Mouse (Mus musculus) bone marrow macrophage, adult 2 months (primary cell): ENCODE results near the gene Irf2bpl. TPM values are rescaled to one million over a fixed set of nuclear protein-coding genes. Genes with fewer than 3 reads are reported as not detected.

Experiments
- H3K27ac ChIP-seq: 2 replicates; pipeline ENCODE4 v1.5.1; 2012; ENCODE audit warnings: low read depth, low read length; ENCODE audit not compliant: insufficient read depth
- H3K4me1 ChIP-seq: 2 replicates; pipeline ENCODE4 v1.6.1; 2012; ENCODE audit warnings: low read length; ENCODE audit not compliant: control insufficient read depth, insufficient read depth
- H3K4me3 ChIP-seq: 2 replicates; pipeline ENCODE4 v1.5.1; 2012; ENCODE audit warnings: mild to moderate bottlenecking, low read length, moderate library complexity; ENCODE audit not compliant: insufficient read depth
- CTCF ChIP-seq: IDR thresholded peaks from 2 replicates; pipeline ENCODE4 v1.5.1; 2012; ENCODE audit warnings: low read depth, mild to moderate bottlenecking, low read length, moderate library complexity
- POLR2A ChIP-seq: IDR thresholded peaks from 2 replicates; pipeline ENCODE4 v1.6.1; 2012; ENCODE audit warnings: mild to moderate bottlenecking, low read depth, low read length, borderline replicate concordance
- polyA plus RNA-seq: library from polyadenylated mRNA; stranded (reverse); fragments of >200 nt; gene quantifications from 2 replicates; pipeline ENCODE4 v1.2.4, GENCODE M21; 2012; ENCODE audit not compliant: missing spikeins, insufficient read depth, insufficient read length

Irf2bpl gene
- polyA plus RNA-seq, 1 experiment: 11.4 TPM

- Histone ChIP-seq H3K4me1 (peaks cover 41% of the 10 kb centered on the region), H3K4me3 (no peak overlapping the region), H3K27ac (no peak overlapping the region)
- no peak for TF ChIP-seq CTCF
- no peak for TF ChIP-seq POLR2A
These were observed 1.1 kb upstream of the Irf2bpl start for GRCm38 (mm10) chr12:86885746-86886145.

DNA sequence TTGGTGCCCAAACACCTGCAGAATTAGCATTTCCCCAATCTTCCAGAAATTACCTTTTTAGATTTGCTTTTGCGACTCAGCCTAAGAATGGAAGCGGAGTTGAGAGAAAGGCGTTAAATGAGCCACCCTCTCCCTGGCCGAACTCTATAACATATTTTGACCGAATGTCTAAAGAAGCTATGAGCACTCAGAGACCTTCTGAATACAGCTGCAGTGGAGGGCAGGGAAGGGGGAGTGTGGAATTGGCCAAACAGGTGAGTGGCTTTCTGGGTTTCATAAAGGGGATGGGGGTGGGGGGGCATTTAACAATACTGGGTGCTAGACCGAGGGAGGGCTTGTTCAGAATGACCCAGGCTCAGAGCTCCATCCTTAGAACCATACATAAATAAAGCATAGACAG, 738 bp upstream of the Irf2bpl start:
- H3K27ac ChIP-seq: peak overlapping the region; percentile 58; the same call in 1 of the 2 replicates
- peaks cover 39% of the 10 kb centered on the region for H3K4me1 ChIP-seq
- TF ChIP-seq POLR2A: no peak
- TF ChIP-seq CTCF: no peak
- H3K4me3 ChIP-seq: peak overlapping the region; percentile 52

- TF ChIP-seq CTCF (no peak), POLR2A (no peak)
- peak overlapping the region; percentile 97 for H3K27ac ChIP-seq
- peaks cover 33% of the 10 kb centered on the region for H3K4me1 ChIP-seq
- H3K4me3 ChIP-seq: peak overlapping the region; percentile 87
These were observed 1.1 kb downstream of the Irf2bpl start for GRCm38 (mm10) chr12:86883280-86884196.

DNA sequence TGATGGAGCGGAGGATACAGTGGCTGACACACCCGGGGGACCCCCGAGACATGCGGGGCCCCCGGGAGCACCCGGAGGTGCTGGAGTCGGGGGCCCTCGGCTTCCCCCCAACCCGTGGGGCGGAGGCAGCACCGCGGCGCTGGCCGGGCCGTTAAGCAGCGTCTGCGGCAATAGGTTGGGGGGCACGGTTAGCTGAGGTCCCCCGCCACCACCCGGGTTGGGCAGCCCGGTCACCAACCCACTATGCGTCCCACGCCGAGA, 1.6 kb downstream of the Irf2bpl start:
- Histone ChIP-seq H3K4me1 (peaks cover 38% of the 10 kb centered on the region), H3K27ac (peak overlapping the region; percentile 97), H3K4me3 (peak overlapping the region; percentile 87)
- TF ChIP-seq POLR2A (no peak), CTCF (no peak)

DNA sequence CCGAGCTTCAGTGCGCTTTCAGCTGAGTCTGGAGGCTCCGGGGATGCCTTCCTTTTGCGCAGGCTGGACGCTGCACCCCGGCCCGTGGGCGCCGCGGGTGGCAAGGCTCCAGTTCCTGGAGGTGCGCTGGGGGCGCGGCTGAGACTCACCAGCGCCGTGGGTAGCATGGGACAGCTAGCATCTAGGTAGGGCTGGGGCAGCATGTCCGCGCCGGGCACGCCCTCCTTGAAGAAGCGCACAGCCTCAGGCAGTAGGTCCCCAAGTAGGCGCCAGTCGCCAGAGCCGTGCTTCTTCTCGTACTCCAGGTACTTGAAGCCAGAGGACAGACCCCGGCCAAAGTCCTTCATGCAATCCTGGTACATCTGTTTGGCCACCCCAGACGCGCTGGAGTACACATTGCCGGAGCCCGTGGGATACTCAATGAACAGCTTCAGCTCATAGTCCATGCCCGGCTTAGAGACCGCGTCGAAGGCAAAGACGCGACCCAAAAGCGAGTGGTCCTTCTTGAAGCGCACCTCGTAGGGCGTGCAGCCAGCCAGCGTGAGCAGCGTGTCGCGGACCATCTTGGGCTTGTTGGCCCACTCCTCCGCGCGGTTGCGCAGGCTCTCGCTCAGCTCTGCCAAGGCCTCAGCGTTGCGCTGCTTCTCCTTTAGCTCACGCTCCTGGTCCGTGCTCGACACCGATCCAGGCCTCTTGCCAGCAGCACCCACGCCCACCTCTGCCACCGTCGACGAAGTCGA, 2.1 kb downstream of the Irf2bpl start:
- peak overlapping the region; percentile 97 for H3K27ac ChIP-seq
- TF ChIP-seq POLR2A (no peak), CTCF (no peak)

DNA sequence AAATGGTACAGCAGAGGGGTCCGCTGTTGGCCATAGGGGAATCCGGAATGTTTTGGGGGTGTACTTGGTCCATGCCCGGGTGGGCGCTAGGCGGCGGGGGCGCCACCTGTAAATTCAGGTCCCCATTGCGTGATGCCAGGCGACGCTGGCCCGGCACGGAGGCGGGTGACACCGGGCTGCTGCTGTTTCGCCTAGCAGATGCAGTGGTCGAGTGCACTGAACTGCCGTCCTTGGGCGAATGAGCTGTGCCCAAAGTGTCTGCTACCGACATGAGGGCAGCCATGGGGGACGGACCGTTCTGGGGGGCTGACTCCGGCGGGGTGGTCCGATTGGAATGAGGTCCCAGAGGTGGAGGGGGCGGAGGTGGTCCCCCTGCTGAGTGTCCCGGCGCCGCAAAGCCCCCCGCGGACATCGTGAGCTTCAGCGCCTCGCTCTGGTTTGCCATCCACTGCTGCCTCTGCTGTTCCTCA, 2.8 kb downstream of the Irf2bpl start:
- H3K27ac ChIP-seq: no peak overlapping the region

More for the DNA sequence above, 2.1 kb downstream of the Irf2bpl start:
- Histone ChIP-seq H3K4me3 (peak overlapping the region; percentile 87), H3K4me1 (peaks cover 38% of the 10 kb centered on the region)

GRCm38 (mm10) chr12:86880090-86880723, 4.4 kb downstream of the Irf2bpl start:
- no peak overlapping the region for H3K27ac ChIP-seq
- TF ChIP-seq POLR2A (no peak), CTCF (no peak)
- H3K4me1 ChIP-seq: peaks cover 19% of the 10 kb centered on the region
- no peak overlapping the region for H3K4me3 ChIP-seq

More for the DNA sequence above, 2.8 kb downstream of the Irf2bpl start:
- peak overlapping the region; percentile 87 for H3K4me3 ChIP-seq
- peaks cover 31% of the 10 kb centered on the region for H3K4me1 ChIP-seq
- no peak for TF ChIP-seq CTCF
- TF ChIP-seq POLR2A: no peak

GRCm38 (mm10) chr12:86879446-86880085, 5.0 kb downstream of the Irf2bpl start:
- peaks cover 17% of the 10 kb centered on the region for H3K4me1 ChIP-seq
- TF ChIP-seq CTCF (no peak), POLR2A (no peak)
- no peak overlapping the region for H3K4me3 ChIP-seq
- H3K27ac ChIP-seq: no peak overlapping the region
